Mouse (Mus musculus): ENCODE measurements around the gene Spata1. TPM values are rescaled to one million over a fixed set of nuclear protein-coding genes. Genes with fewer than 3 reads are reported as not detected.

Spata1 gene
- 5.7 and 6.8 TPM in 2 replicates for polyA plus RNA-seq (2014; fragmentation: Nextera tagmentation; extraction: Ambion mirVana)

GRCm38 (mm10) chr3:146499431-146500002 lies at the start of gene Spata1, which contains the start of gene Gng5:
Gene Spata1, minus strand, starts transcription at chr3:146499753.
Gene Gng5, plus strand, starts transcription at chr3:146499807.
- WGBS = 0% methylated on average over 29 of the region's 88 CpGs
- peak; percentile 90 for ATAC-seq (replicated peaks; ENCODE audit: insufficient number of reproducible peaks, low FRiP score, low TSS enrichment, low read depth)

GRCm38 (mm10) chr3:146543632-146544031 lies 44.1 kb upstream of the Spata1 start:
- Histone ChIP-seq H3K27me3 (ENCODE audit: control insufficient read depth, insufficient read depth, low read length) (no peaks in the 10 kb centered on the region), H3K9ac (replicated peaks; ENCODE audit: low read length) (no peak overlapping the region), H3K4me3 (ENCODE audit: low read depth, low read length) (no peak overlapping the region), H3K27ac (replicated peaks; ENCODE audit: low read depth, low read length) (no peak overlapping the region), H3K4me2 (ENCODE audit: low read depth, low read length) (no peak overlapping the region), H3K4me1 (ENCODE audit: control insufficient read depth, insufficient read depth, low read length) (no peaks in the 10 kb centered on the region), H3K9me3 (replicated peaks; ENCODE audit: control insufficient read depth, low read length) (no peaks in the 10 kb centered on the region), H3K36me3 (replicated peaks; ENCODE audit: control insufficient read depth, insufficient read depth, low read depth, low read length) (no peaks in the 10 kb centered on the region)
- DNase-seq (ENCODE audit: low spot score) (no peak), ATAC-seq (replicated peaks; ENCODE audit: insufficient number of reproducible peaks, low FRiP score, low TSS enrichment, low read depth) (no peak)
- 29% methylated on average over 1 of the region's 1 CpGs for WGBS

More at GRCm38 (mm10) chr3:146499431-146500002, at the start of gene Spata1, which contains the start of gene Gng5:
- Histone ChIP-seq H3K27ac (replicated peaks; ENCODE audit: low read depth, low read length) (peak within 1 kb of the TSS; percentile 88), H3K9ac (replicated peaks; ENCODE audit: low read length) (peak within 1 kb of the TSS; percentile 96), H3K27me3 (ENCODE audit: control insufficient read depth, insufficient read depth, low read length) (no peaks in the 10 kb centered on the region), H3K4me3 (ENCODE audit: low read depth, low read length) (peak within 1 kb of the TSS; percentile 87), H3K4me1 (ENCODE audit: control insufficient read depth, insufficient read depth, low read length) (no peaks in the 10 kb centered on the region), H3K9me3 (replicated peaks; ENCODE audit: control insufficient read depth, low read length) (no peaks in the 10 kb centered on the region), H3K4me2 (ENCODE audit: low read depth, low read length) (peak within 1 kb of the TSS; percentile 69), H3K36me3 (replicated peaks; ENCODE audit: control insufficient read depth, insufficient read depth, low read depth, low read length) (no peaks in the 10 kb centered on the region)
- peak; percentile 90 for DNase-seq (ENCODE audit: low spot score)

- 84% methylated on average over 4 of the region's 4 CpGs for WGBS
- H3K27me3 ChIP-seq (ENCODE audit: control insufficient read depth, insufficient read depth, low read length) = no peaks in the 10 kb centered on the region
- no peak overlapping the region for H3K4me3 ChIP-seq (ENCODE audit: low read depth, low read length)
- no peaks in the 10 kb centered on the region for H3K9me3 ChIP-seq (replicated peaks; ENCODE audit: control insufficient read depth, low read length)
- H3K27ac ChIP-seq (replicated peaks; ENCODE audit: low read depth, low read length) = no peak overlapping the region
- DNase-seq (ENCODE audit: low spot score) (no peak), ATAC-seq (replicated peaks; ENCODE audit: insufficient number of reproducible peaks, low FRiP score, low TSS enrichment, low read depth) (no peak)
- no peaks in the 10 kb centered on the region for H3K4me1 ChIP-seq (ENCODE audit: control insufficient read depth, insufficient read depth, low read length)
- H3K4me2 ChIP-seq (ENCODE audit: low read depth, low read length) = no peak overlapping the region
- no peak overlapping the region for H3K9ac ChIP-seq (replicated peaks; ENCODE audit: low read length)
- H3K36me3 ChIP-seq (replicated peaks; ENCODE audit: control insufficient read depth, insufficient read depth, low read depth, low read length) = no peaks in the 10 kb centered on the region
These were observed 41.1 kb upstream of the Spata1 start for GRCm38 (mm10) chr3:146540521-146541273.

DNA sequence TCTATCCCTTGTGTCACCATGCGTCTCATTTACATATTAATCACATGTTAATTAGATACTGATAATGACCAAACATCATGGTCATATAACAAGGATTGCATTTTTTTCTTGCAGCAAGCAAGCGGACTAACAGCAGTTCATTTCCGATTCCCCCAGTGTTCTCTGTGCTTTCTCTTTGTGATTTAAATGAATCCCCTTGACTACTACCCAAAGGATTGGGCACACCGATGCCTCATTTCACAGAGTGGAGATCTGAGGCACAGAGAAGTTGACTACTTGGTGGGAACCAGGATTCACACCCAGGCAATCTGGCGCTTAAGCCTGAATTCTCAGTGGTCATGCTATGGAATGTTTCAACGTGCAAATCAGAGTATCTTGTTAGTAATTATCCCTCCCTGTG lies 35.4 kb upstream of the Spata1 start:
- Histone ChIP-seq H3K4me2 (ENCODE audit: low read depth, low read length) (no peak overlapping the region), H3K9ac (replicated peaks; ENCODE audit: low read length) (no peak overlapping the region), H3K27me3 (ENCODE audit: control insufficient read depth, insufficient read depth, low read length) (no peaks in the 10 kb centered on the region), H3K4me3 (ENCODE audit: low read depth, low read length) (no peak overlapping the region), H3K9me3 (replicated peaks; ENCODE audit: control insufficient read depth, low read length) (no peaks in the 10 kb centered on the region), H3K36me3 (replicated peaks; ENCODE audit: control insufficient read depth, insufficient read depth, low read depth, low read length) (no peaks in the 10 kb centered on the region), H3K27ac (replicated peaks; ENCODE audit: low read depth, low read length) (no peak overlapping the region), H3K4me1 (ENCODE audit: control insufficient read depth, insufficient read depth, low read length) (no peaks in the 10 kb centered on the region)
- DNase-seq (ENCODE audit: low spot score) (no peak), ATAC-seq (replicated peaks; ENCODE audit: insufficient number of reproducible peaks, low FRiP score, low TSS enrichment, low read depth) (no peak)
- 63% methylated on average over 6 of the region's 6 CpGs for WGBS

DNA sequence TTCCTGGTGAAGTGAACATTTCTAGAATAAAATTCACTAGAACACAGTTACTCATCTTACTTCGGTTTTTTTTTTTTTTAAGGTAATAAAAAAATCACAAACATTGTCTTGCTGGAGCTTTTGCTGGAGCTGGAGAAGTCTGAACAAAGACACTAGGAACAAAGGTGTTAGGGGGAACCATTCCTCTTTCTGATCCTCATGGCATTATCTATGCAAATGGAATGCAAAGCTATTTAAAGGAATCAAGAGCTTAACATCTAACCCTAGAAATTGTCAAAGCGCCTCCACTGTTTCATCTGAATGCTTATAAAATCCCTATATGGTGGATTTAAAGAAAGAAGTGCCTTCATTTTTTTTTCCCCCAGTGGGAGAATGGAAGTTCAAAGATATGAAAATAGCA lies 28.8 kb upstream of the Spata1 start:
- no peak for DNase-seq (ENCODE audit: low spot score)

DNA sequence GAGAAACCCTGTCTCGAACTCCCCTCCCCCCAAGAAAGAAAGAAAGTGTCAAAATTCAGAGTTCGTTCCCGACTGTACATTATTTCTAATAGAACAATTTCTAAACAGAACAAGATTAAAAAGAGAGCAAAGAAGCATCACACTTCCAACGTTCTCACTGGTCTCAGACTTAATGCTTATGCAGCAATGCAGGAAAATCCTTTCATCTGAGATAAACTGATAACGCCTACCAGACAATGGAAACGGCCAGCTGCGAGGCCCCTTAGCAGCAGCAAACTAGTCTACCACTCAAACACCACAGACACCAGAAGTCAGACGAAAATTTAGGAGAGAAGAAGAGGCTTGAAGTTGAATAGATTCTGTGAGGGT lies 22.1 kb upstream of the Spata1 start:
- ATAC-seq (replicated peaks; ENCODE audit: insufficient number of reproducible peaks, low FRiP score, low TSS enrichment, low read depth) (0 out of 2 replicates have a peak, but pooled peaks have one; percentile 19), DNase-seq (ENCODE audit: low spot score) (peak; percentile 40)
- Histone ChIP-seq H3K9me3 (replicated peaks; ENCODE audit: control insufficient read depth, low read length) (no peaks in the 10 kb centered on the region), H3K4me2 (ENCODE audit: low read depth, low read length) (peak overlapping the region; percentile 60), H3K36me3 (replicated peaks; ENCODE audit: control insufficient read depth, insufficient read depth, low read depth, low read length) (peaks cover 4% of the 10 kb centered on the region; the same call in 1 of the 2 replicates), H3K4me3 (ENCODE audit: low read depth, low read length) (peak overlapping the region; percentile 81), H3K27me3 (ENCODE audit: control insufficient read depth, insufficient read depth, low read length) (no peaks in the 10 kb centered on the region), H3K27ac (replicated peaks; ENCODE audit: low read depth, low read length) (peak overlapping the region; percentile 96; the same call in 1 of the 2 replicates), H3K9ac (replicated peaks; ENCODE audit: low read length) (peak overlapping the region; percentile 90), H3K4me1 (ENCODE audit: control insufficient read depth, insufficient read depth, low read length) (no peaks in the 10 kb centered on the region)
- WGBS = 18% methylated on average over 8 of the region's 8 CpGs

More for the DNA sequence above, 28.8 kb upstream of the Spata1 start:
- Histone ChIP-seq H3K36me3 (replicated peaks; ENCODE audit: control insufficient read depth, insufficient read depth, low read depth, low read length) (no peaks in the 10 kb centered on the region), H3K27ac (replicated peaks; ENCODE audit: low read depth, low read length) (no peak overlapping the region), H3K4me3 (ENCODE audit: low read depth, low read length) (no peak overlapping the region), H3K4me1 (ENCODE audit: control insufficient read depth, insufficient read depth, low read length) (no peaks in the 10 kb centered on the region), H3K4me2 (ENCODE audit: low read depth, low read length) (no peak overlapping the region), H3K9me3 (replicated peaks; ENCODE audit: control insufficient read depth, low read length) (no peaks in the 10 kb centered on the region), H3K27me3 (ENCODE audit: control insufficient read depth, insufficient read depth, low read length) (no peaks in the 10 kb centered on the region), H3K9ac (replicated peaks; ENCODE audit: low read length) (no peak overlapping the region)
- no peak for ATAC-seq (replicated peaks; ENCODE audit: insufficient number of reproducible peaks, low FRiP score, low TSS enrichment, low read depth)
- WGBS = 52% methylated on average over 2 of the region's 2 CpGs

DNA sequence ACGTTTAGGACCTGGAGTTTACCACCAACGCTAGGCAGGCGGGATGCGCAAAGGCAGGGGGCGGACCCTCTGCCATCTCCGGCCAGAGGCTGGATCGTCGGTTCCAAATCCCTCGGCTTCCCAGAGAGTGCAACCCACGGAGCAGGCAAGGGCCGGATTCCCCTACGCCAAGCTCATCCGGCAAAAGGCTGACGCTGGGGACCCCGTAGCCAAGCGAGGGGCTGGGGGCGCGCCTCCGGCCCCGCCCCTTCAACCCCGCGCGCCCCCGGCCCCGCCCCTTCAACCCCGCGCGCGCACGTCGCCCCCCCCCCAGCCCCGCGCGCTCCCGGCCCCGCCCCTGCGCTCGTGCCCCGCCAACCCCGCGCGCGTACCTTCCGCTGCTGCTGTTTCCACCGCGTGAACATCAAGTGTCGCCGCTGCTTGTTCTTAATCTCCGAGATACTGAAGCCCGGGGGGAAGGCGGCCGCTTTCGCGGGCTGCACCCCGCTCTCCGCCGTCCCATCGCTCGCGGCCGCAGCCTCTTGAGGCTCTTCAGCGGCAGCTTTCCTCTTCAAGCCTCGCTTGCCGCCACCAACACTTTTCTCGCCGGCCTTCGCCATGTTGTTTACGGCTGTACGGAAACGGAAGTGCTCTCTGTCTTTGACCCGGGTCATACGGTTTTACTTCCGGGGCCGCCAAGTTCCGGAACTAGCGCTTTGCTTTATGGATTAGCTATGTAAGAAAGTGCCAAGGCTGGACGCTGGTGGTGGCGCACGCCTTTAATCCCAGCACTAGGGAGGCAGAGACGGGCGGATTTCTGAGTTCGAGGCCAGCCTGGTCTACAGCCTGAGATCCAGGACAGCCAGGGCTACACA lies 21.5 kb upstream of the Spata1 start, which contains the start of gene Rpf1:
Gene Rpf1, minus strand, starts transcription at position 632 of the 854 bp plus-strand sequence.
- ATAC-seq (replicated peaks; ENCODE audit: insufficient number of reproducible peaks, low FRiP score, low TSS enrichment, low read depth) = peak; percentile 94
- DNase-seq (ENCODE audit: low spot score) = peak; percentile 95
- Histone ChIP-seq H3K27ac (replicated peaks; ENCODE audit: low read depth, low read length) (peak within 1 kb of the TSS; percentile 96), H3K9ac (replicated peaks; ENCODE audit: low read length) (peak within 1 kb of the TSS; percentile 90), H3K27me3 (ENCODE audit: control insufficient read depth, insufficient read depth, low read length) (no peaks in the 10 kb centered on the region), H3K9me3 (replicated peaks; ENCODE audit: control insufficient read depth, low read length) (no peaks in the 10 kb centered on the region), H3K4me1 (ENCODE audit: control insufficient read depth, insufficient read depth, low read length) (no peaks in the 10 kb centered on the region), H3K36me3 (replicated peaks; ENCODE audit: control insufficient read depth, insufficient read depth, low read depth, low read length) (peaks cover 4% of the 10 kb centered on the region; the same call in 1 of the 2 replicates), H3K4me3 (ENCODE audit: low read depth, low read length) (peak within 1 kb of the TSS; percentile 81), H3K4me2 (ENCODE audit: low read depth, low read length) (peak within 1 kb of the TSS; percentile 60)
- WGBS = under 1% methylated on average over 49 of the region's 82 CpGs

Data from embryonic facial prominence, embryonic 11.5 days (tissue).